Mouse (Mus musculus): ENCODE measurements around the gene Vti1a. TPM values are rescaled to one million over a fixed set of nuclear protein-coding genes. Genes with fewer than 3 reads are reported as not detected.

Gene Vti1a
- polyA plus RNA-seq, 1 experiment from 2014 or later: 29.8 TPM

DNA sequence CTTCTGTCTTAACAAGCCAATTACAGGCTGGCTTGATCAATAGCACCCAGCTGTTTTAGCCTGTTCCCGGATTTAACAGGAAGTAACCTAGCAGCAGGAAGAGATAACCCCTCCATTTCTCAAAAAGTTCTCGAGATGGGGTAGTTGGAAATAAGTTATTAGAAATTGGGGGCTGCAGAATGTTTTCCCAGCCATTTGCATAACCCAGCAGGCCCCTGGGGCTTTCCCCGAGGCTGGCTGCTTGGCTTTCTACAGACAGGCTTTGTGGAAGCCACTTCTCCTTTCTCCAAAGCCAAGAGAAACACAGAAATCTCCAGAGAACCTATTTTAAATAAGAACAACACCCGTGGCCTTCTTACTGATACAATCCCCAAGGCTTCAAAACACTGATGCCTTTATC, 22.9 kb upstream of the Vti1a start:
- no peak for DNase-seq (ENCODE audit: low spot score)
- no peaks in the 10 kb centered on the region for H3K9me3 ChIP-seq (replicated peaks)
- H3K4me1 ChIP-seq: peaks cover 6% of the 10 kb centered on the region
- no peak overlapping the region for H3K27ac ChIP-seq
- no peaks in the 10 kb centered on the region for H3K27me3 ChIP-seq (ENCODE audit: low read depth, poor library complexity, severe bottlenecking)
- H3K4me3 ChIP-seq: no peak overlapping the region
- H3K36me3 ChIP-seq: peaks cover 48% of the 10 kb centered on the region
- 41% methylated on average over 4 of the region's 4 CpGs for WGBS

DNA sequence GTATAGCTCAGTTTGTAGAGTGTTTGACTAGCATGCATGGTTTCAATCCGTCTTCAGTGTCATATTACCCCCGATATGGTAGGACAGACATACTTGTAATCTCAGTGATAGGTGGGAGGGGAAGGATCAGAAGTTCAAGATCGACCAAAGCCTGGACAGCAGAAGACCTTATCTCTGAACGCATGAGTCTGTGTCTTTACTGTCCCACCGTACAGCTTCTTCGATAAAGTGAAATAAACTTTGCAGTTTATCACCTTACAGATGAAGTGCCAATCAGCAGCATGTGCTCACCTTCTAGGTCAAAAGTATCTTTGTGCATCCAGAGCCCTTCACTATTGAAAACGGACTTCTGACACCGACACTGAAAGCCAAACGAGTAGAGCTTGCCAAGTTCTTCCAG, 21.0 kb upstream of the Vti1a start:
- H3K4me1 ChIP-seq: peaks cover 6% of the 10 kb centered on the region
- H3K27ac ChIP-seq: no peak overlapping the region
- DNase-seq (ENCODE audit: low spot score): no peak
- H3K36me3 ChIP-seq: peaks cover 54% of the 10 kb centered on the region
- no peaks in the 10 kb centered on the region for H3K9me3 ChIP-seq (replicated peaks)
- 95% methylated on average over 9 of the region's 9 CpGs for WGBS
- H3K27me3 ChIP-seq (ENCODE audit: low read depth, poor library complexity, severe bottlenecking): no peaks in the 10 kb centered on the region
- H3K4me3 ChIP-seq: no peak overlapping the region

DNA sequence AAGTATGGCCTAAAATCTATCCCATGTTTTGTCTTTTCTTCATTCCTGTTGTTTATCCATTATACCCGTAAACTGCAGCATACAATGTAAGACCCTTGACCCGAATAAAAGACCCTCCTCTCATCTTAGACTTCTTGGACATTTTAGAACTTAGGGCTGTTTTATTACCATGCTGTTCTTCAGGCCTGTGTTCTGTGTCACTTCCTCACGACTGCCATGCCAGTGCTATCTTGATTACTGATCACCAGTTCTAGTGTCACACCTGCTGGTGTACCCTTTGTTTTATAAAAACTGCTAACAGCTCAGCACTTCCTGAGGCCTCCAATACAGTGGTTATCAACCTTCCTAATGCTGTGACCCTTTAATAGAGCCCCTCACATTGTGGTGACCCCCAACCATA, 20.5 kb upstream of the Vti1a start:
- peaks cover 59% of the 10 kb centered on the region for H3K36me3 ChIP-seq
- H3K27me3 ChIP-seq (ENCODE audit: low read depth, poor library complexity, severe bottlenecking): no peaks in the 10 kb centered on the region
- H3K4me1 ChIP-seq: peaks cover 6% of the 10 kb centered on the region
- H3K4me3 ChIP-seq: no peak overlapping the region
- no peaks in the 10 kb centered on the region for H3K9me3 ChIP-seq (replicated peaks)
- no peak for DNase-seq (ENCODE audit: low spot score)
- WGBS: 91% methylated on average over 3 of the region's 3 CpGs
- no peak overlapping the region for H3K27ac ChIP-seq

DNA sequence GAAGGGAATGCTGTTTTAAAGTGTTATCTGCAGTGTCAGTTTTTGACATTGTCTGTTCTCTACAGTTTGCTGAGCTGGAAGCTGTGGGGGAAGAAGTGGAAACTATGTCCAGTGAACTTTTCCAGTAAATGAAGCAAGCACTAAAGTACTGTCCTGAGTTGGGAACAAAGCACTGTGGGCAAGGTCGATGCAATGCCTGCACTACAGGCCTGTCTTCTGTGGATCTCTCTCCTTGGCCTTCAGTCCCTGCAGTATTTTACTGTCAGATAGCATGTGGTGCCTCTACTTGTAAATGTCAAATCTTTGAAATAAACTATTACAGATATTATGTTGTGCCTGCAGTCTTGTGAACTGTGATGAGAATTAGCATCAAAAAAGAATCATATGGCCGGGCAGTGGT, 19.8 kb upstream of the Vti1a start:
- DNase-seq (ENCODE audit: low spot score): no peak
- Histone ChIP-seq H3K9me3 (replicated peaks) (no peaks in the 10 kb centered on the region), H3K27me3 (ENCODE audit: low read depth, poor library complexity, severe bottlenecking) (no peaks in the 10 kb centered on the region), H3K4me1 (peaks cover 6% of the 10 kb centered on the region), H3K36me3 (peaks cover 66% of the 10 kb centered on the region), H3K27ac (no peak overlapping the region), H3K4me3 (no peak overlapping the region)
- 88% methylated on average over 2 of the region's 2 CpGs for WGBS

DNA sequence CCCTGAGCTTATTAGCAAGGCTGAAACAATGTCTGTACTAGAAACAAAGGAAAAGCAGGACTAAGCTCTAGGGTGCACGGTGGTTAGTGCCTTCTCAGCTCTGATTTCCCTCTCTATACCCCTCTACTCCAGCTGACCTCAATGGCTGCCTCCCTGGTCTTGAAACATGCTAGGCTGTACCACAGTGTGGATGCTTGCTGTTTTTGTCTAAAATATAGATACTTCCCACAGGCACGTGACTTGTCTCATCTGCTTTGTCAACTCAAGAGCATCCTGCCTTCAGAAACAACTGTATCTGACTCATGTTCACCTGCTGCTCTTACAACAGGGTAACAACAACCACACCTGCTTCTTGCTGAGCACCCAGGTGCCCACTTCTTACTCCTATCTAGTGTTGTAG, 18.6 kb upstream of the Vti1a start:
- peaks cover 78% of the 10 kb centered on the region for H3K36me3 ChIP-seq
- H3K9me3 ChIP-seq (replicated peaks): no peaks in the 10 kb centered on the region
- no peak for DNase-seq (ENCODE audit: low spot score)
- WGBS: 91% methylated on average over 2 of the region's 2 CpGs
- no peak overlapping the region for H3K4me3 ChIP-seq
- H3K4me1 ChIP-seq: peaks cover 6% of the 10 kb centered on the region
- H3K27me3 ChIP-seq (ENCODE audit: low read depth, poor library complexity, severe bottlenecking): no peaks in the 10 kb centered on the region
- no peak overlapping the region for H3K27ac ChIP-seq

DNA sequence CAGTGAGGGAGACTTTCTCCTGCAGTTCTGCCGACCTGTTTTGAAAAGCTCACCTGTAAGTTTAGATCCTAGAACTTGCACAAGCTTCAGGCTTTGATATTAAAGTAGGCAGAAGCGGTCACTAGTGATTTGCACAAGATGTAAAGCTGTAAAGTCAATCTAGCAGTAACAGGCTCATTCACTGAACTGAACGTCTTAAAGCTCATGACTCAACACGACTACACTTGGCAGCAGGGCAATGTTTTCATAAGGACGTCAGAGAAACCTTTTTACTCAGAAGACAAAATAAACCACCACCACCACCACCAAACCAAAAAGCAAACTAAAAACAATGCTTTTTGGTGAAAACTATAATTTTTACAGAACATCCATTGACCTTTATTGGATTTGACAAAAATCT, 18.1 kb upstream of the Vti1a start:
- 91% methylated on average over 5 of the region's 5 CpGs for WGBS
- no peaks in the 10 kb centered on the region for H3K27me3 ChIP-seq (ENCODE audit: low read depth, poor library complexity, severe bottlenecking)
- H3K36me3 ChIP-seq: peaks cover 83% of the 10 kb centered on the region
- H3K9me3 ChIP-seq (replicated peaks): no peaks in the 10 kb centered on the region
- H3K4me1 ChIP-seq: peaks cover 4% of the 10 kb centered on the region
- H3K4me3 ChIP-seq: no peak overlapping the region
- no peak overlapping the region for H3K27ac ChIP-seq
- DNase-seq (ENCODE audit: low spot score): no peak

DNA sequence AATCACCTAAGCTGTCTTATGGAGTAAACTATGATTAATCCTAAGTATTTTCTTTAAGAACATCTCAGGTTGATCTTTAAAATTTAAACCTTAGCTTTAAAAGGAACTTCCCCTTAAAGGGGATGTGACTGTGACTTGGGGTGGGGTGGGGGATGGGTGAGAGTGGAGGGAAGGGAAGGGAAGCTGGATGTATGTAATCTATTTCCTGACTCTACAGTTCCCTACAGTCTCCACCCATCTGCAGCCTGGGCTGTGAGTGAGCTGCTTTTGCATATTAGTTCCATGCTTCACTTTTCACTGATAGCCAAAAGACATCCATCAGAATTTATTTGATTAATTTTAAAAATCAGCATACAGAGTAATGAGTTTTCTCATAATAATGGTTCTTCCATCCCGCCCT, 16.7 kb upstream of the Vti1a start:
- 89% methylated on average over 1 of the region's 1 CpGs for WGBS
- Histone ChIP-seq H3K27ac (no peak overlapping the region), H3K4me1 (no peaks in the 10 kb centered on the region), H3K36me3 (peaks cover 95% of the 10 kb centered on the region), H3K27me3 (ENCODE audit: low read depth, poor library complexity, severe bottlenecking) (no peaks in the 10 kb centered on the region), H3K4me3 (no peak overlapping the region), H3K9me3 (replicated peaks) (no peaks in the 10 kb centered on the region)
- no peak for DNase-seq (ENCODE audit: low spot score)

DNA sequence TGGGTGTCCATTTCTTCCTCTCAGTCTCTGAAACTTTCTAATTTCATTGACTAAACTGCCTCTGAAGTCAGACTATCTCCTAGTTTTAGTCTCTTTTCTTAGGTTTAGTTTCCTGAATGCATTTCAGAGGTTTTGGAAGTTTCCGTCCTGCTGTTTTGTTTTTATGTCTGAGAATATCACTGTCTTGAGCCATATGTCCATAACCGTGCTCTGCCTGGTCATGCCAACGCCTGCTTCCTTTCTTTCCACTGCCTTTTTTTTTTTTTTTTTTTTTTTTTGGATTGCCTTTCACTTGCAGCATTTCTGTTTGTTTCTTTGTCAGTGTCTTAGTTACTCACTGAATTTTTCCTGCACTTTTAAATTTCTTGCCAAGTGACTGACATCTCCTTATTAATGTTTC, 15.6 kb upstream of the Vti1a start:
- Histone ChIP-seq H3K27ac (no peak overlapping the region), H3K4me3 (no peak overlapping the region), H3K4me1 (no peaks in the 10 kb centered on the region), H3K36me3 (peaks cover 90% of the 10 kb centered on the region), H3K9me3 (replicated peaks) (no peaks in the 10 kb centered on the region), H3K27me3 (ENCODE audit: low read depth, poor library complexity, severe bottlenecking) (no peaks in the 10 kb centered on the region)
- DNase-seq (ENCODE audit: low spot score): no peak
- 95% methylated on average over 3 of the region's 3 CpGs for WGBS

DNA sequence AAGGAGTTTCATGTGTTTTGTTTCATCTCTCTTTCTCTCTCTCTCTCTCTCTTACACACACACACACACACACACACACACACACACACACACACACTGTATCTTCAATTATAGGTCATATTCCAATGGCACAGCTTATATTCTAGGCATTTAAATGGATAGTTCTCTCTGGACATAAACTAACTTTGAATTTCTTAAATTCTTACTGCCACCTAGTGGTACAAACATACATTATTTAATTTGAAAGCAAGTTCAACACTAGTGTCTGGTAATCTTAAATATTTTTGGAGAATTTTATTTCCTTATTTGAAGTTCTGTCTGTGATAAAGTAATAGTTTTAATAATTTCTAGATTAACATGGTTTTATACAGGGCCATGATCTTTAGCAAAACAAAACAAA, 11.1 kb upstream of the Vti1a start:
- H3K27me3 ChIP-seq (ENCODE audit: low read depth, poor library complexity, severe bottlenecking): no peaks in the 10 kb centered on the region
- no peak overlapping the region for H3K27ac ChIP-seq
- H3K4me3 ChIP-seq: no peak overlapping the region
- H3K36me3 ChIP-seq: peaks cover 88% of the 10 kb centered on the region
- H3K4me1 ChIP-seq: no peaks in the 10 kb centered on the region
- DNase-seq (ENCODE audit: low spot score): no peak
- H3K9me3 ChIP-seq (replicated peaks): no peaks in the 10 kb centered on the region

DNA sequence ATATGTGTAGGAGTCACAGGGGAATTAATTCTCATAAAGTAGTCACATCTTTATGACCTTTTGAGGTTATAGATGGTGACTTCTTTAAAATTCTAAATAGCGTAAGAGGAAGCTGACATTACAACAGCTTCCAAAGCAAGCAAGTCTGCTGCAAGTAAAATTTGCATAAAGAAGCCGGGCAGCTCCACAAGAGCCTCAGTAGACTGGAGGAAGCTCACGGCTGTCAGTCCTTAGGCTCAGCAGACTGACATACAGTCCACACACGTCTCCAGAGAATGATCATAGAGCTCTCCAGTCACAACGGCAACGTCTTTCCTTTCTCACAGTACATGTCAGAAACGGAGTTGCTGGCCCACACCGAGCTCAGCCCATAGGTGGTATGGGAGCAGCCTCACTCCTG, 4.2 kb upstream of the Vti1a start:
- WGBS: 93% methylated on average over 8 of the region's 8 CpGs
- Histone ChIP-seq H3K27me3 (ENCODE audit: low read depth, poor library complexity, severe bottlenecking) (no peaks in the 10 kb centered on the region), H3K9me3 (replicated peaks) (no peaks in the 10 kb centered on the region), H3K4me1 (peaks cover 15% of the 10 kb centered on the region), H3K27ac (no peak overlapping the region), H3K4me3 (no peak overlapping the region), H3K36me3 (peaks cover 66% of the 10 kb centered on the region)
- no peak for DNase-seq (ENCODE audit: low spot score)

DNA sequence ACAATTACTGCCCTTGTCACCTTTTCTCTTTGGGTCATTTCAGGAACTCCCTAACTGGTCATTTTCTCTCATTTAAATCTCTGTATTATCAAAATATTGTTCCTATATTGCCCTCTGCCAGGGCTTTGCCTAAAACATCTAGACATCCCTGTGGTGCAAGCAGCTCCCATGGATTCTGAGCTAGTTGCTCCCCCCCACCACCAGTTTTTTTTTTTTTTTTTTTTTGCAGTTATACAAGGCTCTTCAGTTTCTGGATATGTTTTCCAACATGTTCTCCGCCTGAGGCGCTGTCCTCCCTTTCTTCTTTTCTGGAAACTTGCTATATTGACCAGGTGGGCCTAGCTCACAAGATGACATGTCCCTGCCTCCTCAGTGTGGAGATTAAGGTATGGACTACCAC, 2.4 kb upstream of the Vti1a start:
- Histone ChIP-seq H3K27me3 (ENCODE audit: low read depth, poor library complexity, severe bottlenecking) (no peaks in the 10 kb centered on the region), H3K9me3 (replicated peaks) (no peaks in the 10 kb centered on the region), H3K4me1 (peaks cover 18% of the 10 kb centered on the region), H3K36me3 (peaks cover 48% of the 10 kb centered on the region), H3K4me3 (no peak overlapping the region), H3K27ac (no peak overlapping the region)
- 96% methylated on average over 2 of the region's 2 CpGs for WGBS
- no peak for DNase-seq (ENCODE audit: low spot score)

DNA sequence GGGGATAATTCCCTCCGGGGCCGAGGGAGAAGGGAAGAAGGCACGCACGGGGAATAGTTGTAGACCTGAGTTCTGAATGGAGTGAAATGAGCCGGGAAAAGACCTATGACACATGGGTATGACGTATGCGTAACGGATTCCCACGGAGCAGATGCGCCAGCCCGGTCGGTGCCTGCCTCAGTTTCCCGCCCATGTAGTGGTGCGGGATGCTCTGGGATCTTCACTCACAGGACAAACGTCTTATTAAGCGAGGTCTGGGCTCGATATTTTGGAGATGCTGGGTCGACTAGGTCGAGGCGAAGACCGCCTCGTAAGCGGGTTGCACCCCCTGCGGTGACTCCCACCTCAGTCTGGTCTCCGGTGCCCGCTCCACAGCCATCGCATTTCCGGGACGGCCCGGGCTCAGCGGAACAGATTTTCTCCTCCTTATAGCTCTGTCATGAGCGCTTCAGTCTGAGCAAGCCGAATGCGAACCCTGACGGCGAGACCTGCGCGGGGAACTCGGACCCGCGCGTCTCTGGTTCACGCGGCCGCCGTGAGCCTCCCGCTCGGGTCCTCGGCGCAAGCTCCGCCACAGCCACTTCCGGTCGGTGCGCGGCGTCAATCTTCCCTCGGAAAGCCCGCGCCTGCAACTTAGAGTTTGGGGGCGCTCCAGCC, 515 bp upstream of the Vti1a start, which contains the start of gene Zdhhc6:
Zdhhc6 (minus strand) TSS at position 581 of the 657 bp plus-strand sequence.
- peak; percentile 90 for DNase-seq (ENCODE audit: low spot score)
- Histone ChIP-seq H3K27ac (peak within 1 kb of the TSS; percentile 92), H3K4me3 (peak within 1 kb of the TSS; percentile 78), H3K36me3 (peaks cover 29% of the 10 kb centered on the region), H3K9me3 (replicated peaks) (no peaks in the 10 kb centered on the region), H3K4me1 (peaks cover 18% of the 10 kb centered on the region), H3K27me3 (ENCODE audit: low read depth, poor library complexity, severe bottlenecking) (no peaks in the 10 kb centered on the region)
- under 1% methylated on average over 60 of the region's 60 CpGs for WGBS

DNA sequence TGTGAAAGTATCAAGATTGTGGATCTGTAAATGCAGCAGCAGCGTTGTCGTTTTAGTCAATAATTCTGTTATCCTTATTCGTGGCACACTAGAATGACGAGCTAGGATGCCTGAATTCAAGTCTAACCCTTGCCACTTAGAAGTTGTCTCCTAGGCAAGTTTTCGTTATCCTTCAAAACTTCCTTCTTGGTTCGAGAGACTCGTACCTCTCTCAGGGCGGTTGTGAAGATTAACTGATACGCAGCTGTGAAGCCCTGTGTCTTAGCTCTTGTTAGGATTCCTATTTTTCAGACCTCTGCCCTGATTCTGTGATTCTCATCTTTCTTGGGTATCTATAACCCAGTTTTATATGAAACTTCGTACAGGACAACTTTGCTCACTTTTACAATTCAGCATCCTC, 806 bp downstream of the Vti1a start:
- no peak overlapping the region for H3K27ac ChIP-seq
- H3K27me3 ChIP-seq (ENCODE audit: low read depth, poor library complexity, severe bottlenecking): no peaks in the 10 kb centered on the region
- H3K36me3 ChIP-seq: peaks cover 15% of the 10 kb centered on the region
- no peak for DNase-seq (ENCODE audit: low spot score)
- 64% methylated on average over 10 of the region's 10 CpGs for WGBS
- peak overlapping the region; percentile 78 for H3K4me3 ChIP-seq
- peaks cover 18% of the 10 kb centered on the region for H3K4me1 ChIP-seq
- H3K9me3 ChIP-seq (replicated peaks): no peaks in the 10 kb centered on the region

DNA sequence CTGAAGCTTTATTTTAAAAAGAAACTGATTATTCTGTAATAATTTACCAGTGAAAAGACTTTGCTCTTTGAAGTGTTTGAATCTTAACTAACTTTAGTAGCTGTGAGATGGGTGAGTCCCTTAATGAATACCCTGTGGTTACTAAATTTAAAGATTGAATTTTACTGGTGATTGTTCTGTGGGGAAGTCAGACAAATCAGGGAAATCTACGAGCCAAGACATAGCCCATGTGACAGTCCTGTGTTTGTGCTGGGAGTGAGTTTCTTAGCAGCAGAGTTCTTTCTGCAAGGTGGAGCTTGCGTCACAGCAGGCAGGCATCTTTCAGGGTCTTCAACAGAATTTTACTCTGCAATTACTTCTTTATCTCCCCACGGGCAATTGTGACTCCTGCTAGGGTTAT, 2.9 kb downstream of the Vti1a start:
- H3K27me3 ChIP-seq (ENCODE audit: low read depth, poor library complexity, severe bottlenecking): no peaks in the 10 kb centered on the region
- DNase-seq (ENCODE audit: low spot score): no peak
- no peak overlapping the region for H3K27ac ChIP-seq
- peaks cover 22% of the 10 kb centered on the region for H3K36me3 ChIP-seq
- H3K9me3 ChIP-seq (replicated peaks): no peaks in the 10 kb centered on the region
- WGBS: 87% methylated on average over 3 of the region's 3 CpGs
- no peak overlapping the region for H3K4me3 ChIP-seq
- peaks cover 18% of the 10 kb centered on the region for H3K4me1 ChIP-seq

Measured in limb, embryonic 10.5 days (tissue).